Mouse (Mus musculus): ENCODE data around the gene Lrrfip2. TPM values are rescaled to one million over a fixed set of nuclear protein-coding genes. Genes with fewer than 3 reads are reported as not detected.

Gene Lrrfip2
- polyA plus RNA-seq, 1 experiment from 2014 or later, result 42.1 TPM

DNA sequence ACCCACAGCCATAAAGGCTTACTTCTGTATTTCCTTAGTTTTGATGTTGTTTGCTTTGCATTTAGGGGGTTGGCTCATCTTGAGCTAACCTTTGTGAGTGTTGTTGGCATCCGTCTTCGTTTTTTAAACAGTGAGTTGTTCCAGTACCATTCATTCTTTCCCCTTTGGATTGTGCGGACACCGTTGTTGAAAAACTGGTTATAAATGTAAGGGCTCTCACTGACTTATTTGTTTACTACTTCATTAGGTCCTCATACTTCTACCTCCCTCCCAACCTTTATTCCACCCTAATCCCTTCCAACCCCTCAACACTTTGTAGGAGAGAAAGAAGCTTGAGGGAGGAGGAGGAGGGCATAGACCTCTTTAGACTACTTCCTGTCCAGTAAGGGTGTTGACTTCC lies 80.3 kb downstream of the Lrrfip2 start:
- no peaks in the 10 kb centered on the region for H3K9me3 ChIP-seq (ENCODE audit: control insufficient read depth, low read length)
- no peak overlapping the region for H3K9ac ChIP-seq (ENCODE audit: low read length)
- ATAC-seq (ENCODE audit: low read depth), result no peak
- no peaks in the 10 kb centered on the region; the same call in 1 of the 2 replicates for H3K36me3 ChIP-seq (ENCODE audit: control insufficient read depth, insufficient read depth, low read length)
- H3K27ac ChIP-seq (ENCODE audit: low read length), result no peak overlapping the region
- H3K27me3 ChIP-seq (ENCODE audit: control insufficient read depth, insufficient read depth, low read depth, low read length), result no peaks in the 10 kb centered on the region
- H3K4me2 ChIP-seq (ENCODE audit: low read depth, low read length), result no peak overlapping the region
- no peak overlapping the region for H3K4me3 ChIP-seq (ENCODE audit: low read length)
- WGBS, result 77% methylated on average over 4 of the region's 4 CpGs
- peaks cover 4% of the 10 kb centered on the region; the same call in 1 of the 2 replicates for H3K4me1 ChIP-seq (replicated peaks; ENCODE audit: control insufficient read depth, insufficient read depth, low read length)

DNA sequence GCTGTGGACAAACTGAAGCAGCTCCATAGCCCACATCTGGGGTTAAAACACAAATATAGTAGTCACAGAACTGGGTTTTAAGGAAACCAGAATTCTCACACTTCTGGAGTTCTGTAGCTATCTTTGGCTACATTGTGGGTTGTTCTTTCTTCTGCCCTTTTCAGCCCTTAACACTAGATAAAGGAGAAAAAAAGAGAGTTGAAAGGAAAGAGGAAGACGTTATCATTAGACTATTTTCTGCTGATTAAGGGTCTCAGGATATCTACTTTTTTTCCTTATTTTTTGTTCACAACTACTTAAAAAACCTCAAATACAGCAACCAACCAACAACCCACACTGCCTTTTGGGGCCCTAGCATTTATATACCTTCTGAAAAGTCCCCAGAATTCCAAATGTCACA lies 80.9 kb downstream of the Lrrfip2 start:
- Histone ChIP-seq H3K4me2 (ENCODE audit: low read depth, low read length) (no peak overlapping the region), H3K36me3 (ENCODE audit: control insufficient read depth, insufficient read depth, low read length) (no peaks in the 10 kb centered on the region; the same call in 1 of the 2 replicates), H3K27me3 (ENCODE audit: control insufficient read depth, insufficient read depth, low read depth, low read length) (no peaks in the 10 kb centered on the region), H3K4me1 (replicated peaks; ENCODE audit: control insufficient read depth, insufficient read depth, low read length) (peaks cover 4% of the 10 kb centered on the region; the same call in 1 of the 2 replicates), H3K27ac (ENCODE audit: low read length) (no peak overlapping the region), H3K4me3 (ENCODE audit: low read length) (no peak overlapping the region), H3K9me3 (ENCODE audit: control insufficient read depth, low read length) (no peaks in the 10 kb centered on the region), H3K9ac (ENCODE audit: low read length) (no peak overlapping the region)
- WGBS, result 54% methylated on average over 1 of the region's 1 CpGs
- ATAC-seq (ENCODE audit: low read depth), result no peak

DNA sequence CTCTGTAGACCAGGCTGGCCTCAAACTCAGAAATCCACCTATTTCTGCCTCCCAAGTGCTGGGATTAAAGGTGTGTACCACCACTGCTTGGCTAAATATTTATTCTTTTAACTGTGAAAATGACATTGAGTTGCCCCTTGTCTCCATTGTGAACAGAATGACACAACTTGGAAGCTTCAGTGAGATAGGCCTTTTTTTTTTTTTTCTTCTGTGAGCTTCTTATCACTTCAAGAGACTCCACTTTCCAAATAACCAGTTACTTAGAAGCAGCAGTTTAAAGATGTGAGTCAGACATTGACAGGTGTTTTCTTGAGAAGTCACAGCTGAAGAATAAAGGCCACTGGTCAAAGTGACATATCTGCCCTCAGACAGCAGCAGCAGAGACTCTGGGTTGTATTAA lies 82.8 kb downstream of the Lrrfip2 start:
- Histone ChIP-seq H3K9me3 (ENCODE audit: control insufficient read depth, low read length) (no peaks in the 10 kb centered on the region), H3K27me3 (ENCODE audit: control insufficient read depth, insufficient read depth, low read depth, low read length) (no peaks in the 10 kb centered on the region), H3K27ac (ENCODE audit: low read length) (no peak overlapping the region), H3K4me2 (ENCODE audit: low read depth, low read length) (no peak overlapping the region), H3K4me1 (replicated peaks; ENCODE audit: control insufficient read depth, insufficient read depth, low read length) (peaks cover 4% of the 10 kb centered on the region; the same call in 1 of the 2 replicates), H3K36me3 (ENCODE audit: control insufficient read depth, insufficient read depth, low read length) (no peaks in the 10 kb centered on the region; the same call in 1 of the 2 replicates), H3K9ac (ENCODE audit: low read length) (no peak overlapping the region), H3K4me3 (ENCODE audit: low read length) (no peak overlapping the region)
- no peak for ATAC-seq (ENCODE audit: low read depth)

DNA sequence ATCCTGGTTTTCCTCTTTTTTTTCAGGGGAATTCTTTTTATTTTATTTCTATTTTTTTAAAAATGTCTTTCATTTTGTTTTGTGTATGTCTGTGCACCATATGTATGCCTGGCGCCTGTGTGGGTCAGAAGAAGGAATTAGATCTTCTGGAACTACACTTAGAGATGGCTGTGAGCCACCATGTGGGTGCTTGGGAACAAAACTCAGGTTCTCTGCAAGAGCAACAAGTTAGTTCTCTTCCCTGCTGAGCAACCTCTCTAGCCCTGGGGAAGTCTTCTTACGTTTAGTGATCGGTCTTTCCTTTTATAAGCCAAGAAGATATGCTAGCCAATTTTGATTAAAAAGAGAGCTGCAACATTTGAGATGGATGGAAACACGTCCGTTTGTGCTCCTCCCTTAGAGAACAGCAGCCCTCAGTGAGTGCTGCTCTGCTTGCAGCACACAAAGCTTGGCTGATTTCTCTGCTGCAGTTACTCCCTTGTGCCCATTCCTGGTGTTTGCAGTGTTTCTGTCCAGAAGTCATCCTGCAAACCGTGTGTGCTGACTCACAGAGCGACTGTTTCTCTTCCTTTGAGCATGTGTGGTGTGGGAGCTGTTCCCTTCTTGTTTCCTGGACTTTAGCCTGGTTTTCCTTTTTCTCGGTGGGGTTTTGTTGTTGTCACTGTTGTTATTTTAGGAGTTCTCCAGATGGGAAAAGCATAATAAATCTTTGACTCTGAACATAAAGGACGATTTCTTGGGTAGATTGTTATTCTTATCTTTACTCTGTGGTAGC lies 87.4 kb downstream of the Lrrfip2 start:
- Histone ChIP-seq H3K9me3 (ENCODE audit: control insufficient read depth, low read length) (no peaks in the 10 kb centered on the region), H3K4me2 (ENCODE audit: low read depth, low read length) (no peak overlapping the region), H3K9ac (ENCODE audit: low read length) (no peak overlapping the region), H3K27me3 (ENCODE audit: control insufficient read depth, insufficient read depth, low read depth, low read length) (no peaks in the 10 kb centered on the region), H3K4me3 (ENCODE audit: low read length) (no peak overlapping the region), H3K36me3 (ENCODE audit: control insufficient read depth, insufficient read depth, low read length) (no peaks in the 10 kb centered on the region; the same call in none of the 2 replicates), H3K4me1 (replicated peaks; ENCODE audit: control insufficient read depth, insufficient read depth, low read length) (no peaks in the 10 kb centered on the region; the same call in 1 of the 2 replicates), H3K27ac (ENCODE audit: low read length) (0 out of 2 replicates have a peak overlapping the region, but pooled peaks have one; percentile 3)
- WGBS, result 49% methylated on average over 9 of the region's 9 CpGs
- no peak for ATAC-seq (ENCODE audit: low read depth)

DNA sequence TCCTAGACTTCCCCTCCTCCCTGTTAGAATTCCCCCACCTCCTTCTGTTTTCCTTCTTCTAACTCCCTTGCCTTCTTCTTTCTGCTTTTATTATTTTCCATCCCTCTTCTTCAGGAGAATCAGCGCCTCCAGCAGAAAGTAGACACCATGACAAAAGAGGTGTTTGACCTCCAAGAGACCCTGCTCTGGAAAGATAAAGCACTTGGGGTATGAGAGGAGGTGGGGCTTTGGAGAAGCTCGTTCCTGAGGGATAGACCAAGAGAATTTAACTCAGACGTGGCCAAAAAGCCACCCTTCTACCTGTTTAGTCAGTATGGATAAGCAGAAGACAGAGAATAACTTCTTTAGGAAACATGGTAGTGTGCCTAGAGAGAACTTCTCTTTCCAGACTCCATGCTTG lies 90.3 kb downstream of the Lrrfip2 start:
- Histone ChIP-seq H3K4me1 (replicated peaks; ENCODE audit: control insufficient read depth, insufficient read depth, low read length) (no peaks in the 10 kb centered on the region; the same call in 1 of the 2 replicates), H3K4me3 (ENCODE audit: low read length) (no peak overlapping the region), H3K9me3 (ENCODE audit: control insufficient read depth, low read length) (no peaks in the 10 kb centered on the region), H3K36me3 (ENCODE audit: control insufficient read depth, insufficient read depth, low read length) (no peaks in the 10 kb centered on the region; the same call in none of the 2 replicates), H3K9ac (ENCODE audit: low read length) (no peak overlapping the region), H3K4me2 (ENCODE audit: low read depth, low read length) (no peak overlapping the region), H3K27ac (ENCODE audit: low read length) (no peak overlapping the region), H3K27me3 (ENCODE audit: control insufficient read depth, insufficient read depth, low read depth, low read length) (no peaks in the 10 kb centered on the region)
- no peak for ATAC-seq (ENCODE audit: low read depth)
- WGBS, result 22% methylated on average over 3 of the region's 3 CpGs

DNA sequence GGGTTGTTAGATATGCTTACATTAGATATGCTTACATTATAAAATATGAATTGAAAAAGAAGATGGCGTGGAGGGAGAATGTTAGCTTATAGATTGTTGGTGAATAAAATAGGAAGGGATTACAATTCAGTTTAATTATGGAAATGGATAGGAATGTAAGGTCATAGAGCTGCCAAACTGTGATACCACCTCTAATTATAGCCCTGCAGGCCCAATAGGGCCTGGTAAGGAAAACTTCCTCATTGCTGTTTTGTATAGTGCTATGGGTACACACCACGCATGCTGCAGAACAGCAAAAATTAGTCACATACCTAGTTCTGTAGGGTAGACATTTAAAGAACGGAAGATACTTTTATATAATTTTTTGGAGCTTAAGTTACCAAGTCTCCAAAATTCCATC lies 90.8 kb downstream of the Lrrfip2 start:
- Histone ChIP-seq H3K4me2 (ENCODE audit: low read depth, low read length) (no peak overlapping the region), H3K4me3 (ENCODE audit: low read length) (no peak overlapping the region), H3K4me1 (replicated peaks; ENCODE audit: control insufficient read depth, insufficient read depth, low read length) (peaks cover 3% of the 10 kb centered on the region; the same call in 1 of the 2 replicates), H3K27me3 (ENCODE audit: control insufficient read depth, insufficient read depth, low read depth, low read length) (no peaks in the 10 kb centered on the region), H3K27ac (ENCODE audit: low read length) (no peak overlapping the region), H3K36me3 (ENCODE audit: control insufficient read depth, insufficient read depth, low read length) (no peaks in the 10 kb centered on the region; the same call in none of the 2 replicates), H3K9me3 (ENCODE audit: control insufficient read depth, low read length) (no peaks in the 10 kb centered on the region), H3K9ac (ENCODE audit: low read length) (no peak overlapping the region)
- no peak for ATAC-seq (ENCODE audit: low read depth)
- 98% methylated on average over 3 of the region's 3 CpGs for WGBS

DNA sequence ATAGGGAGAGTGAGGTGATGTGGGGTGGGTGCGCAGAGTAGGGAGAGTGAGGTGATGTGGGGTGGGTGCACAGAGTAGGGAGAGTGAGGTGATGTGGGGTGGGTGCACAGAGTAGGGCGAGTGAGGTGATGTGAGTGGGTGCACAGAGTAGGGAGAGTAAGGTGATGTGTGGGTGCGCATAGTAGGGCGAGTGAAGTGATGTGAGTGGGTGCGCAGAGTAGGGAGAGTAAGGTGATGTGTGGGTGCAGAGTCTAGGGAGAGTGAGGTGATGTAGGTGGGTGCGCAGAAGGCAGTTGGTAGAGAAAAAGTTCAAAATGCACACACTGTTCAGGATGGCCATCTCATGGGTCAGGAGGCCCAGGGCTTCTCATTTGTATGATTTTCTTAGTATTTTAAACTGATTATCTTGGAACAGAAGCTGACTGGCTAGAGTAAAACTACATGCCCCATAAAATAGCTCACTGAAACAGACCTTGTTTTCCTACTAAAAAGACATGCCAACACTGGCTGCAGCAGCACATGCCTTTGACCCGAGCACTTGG lies 91.8 kb downstream of the Lrrfip2 start:
- Histone ChIP-seq H3K9me3 (ENCODE audit: control insufficient read depth, low read length) (no peaks in the 10 kb centered on the region), H3K27me3 (ENCODE audit: control insufficient read depth, insufficient read depth, low read depth, low read length) (no peaks in the 10 kb centered on the region), H3K4me2 (ENCODE audit: low read depth, low read length) (no peak overlapping the region), H3K9ac (ENCODE audit: low read length) (no peak overlapping the region), H3K36me3 (ENCODE audit: control insufficient read depth, insufficient read depth, low read length) (no peaks in the 10 kb centered on the region; the same call in 1 of the 2 replicates), H3K4me3 (ENCODE audit: low read length) (no peak overlapping the region), H3K4me1 (replicated peaks; ENCODE audit: control insufficient read depth, insufficient read depth, low read length) (peaks cover 6% of the 10 kb centered on the region), H3K27ac (ENCODE audit: low read length) (no peak overlapping the region)
- no peak for ATAC-seq (ENCODE audit: low read depth)
- 91% methylated on average over 7 of the region's 7 CpGs for WGBS

DNA sequence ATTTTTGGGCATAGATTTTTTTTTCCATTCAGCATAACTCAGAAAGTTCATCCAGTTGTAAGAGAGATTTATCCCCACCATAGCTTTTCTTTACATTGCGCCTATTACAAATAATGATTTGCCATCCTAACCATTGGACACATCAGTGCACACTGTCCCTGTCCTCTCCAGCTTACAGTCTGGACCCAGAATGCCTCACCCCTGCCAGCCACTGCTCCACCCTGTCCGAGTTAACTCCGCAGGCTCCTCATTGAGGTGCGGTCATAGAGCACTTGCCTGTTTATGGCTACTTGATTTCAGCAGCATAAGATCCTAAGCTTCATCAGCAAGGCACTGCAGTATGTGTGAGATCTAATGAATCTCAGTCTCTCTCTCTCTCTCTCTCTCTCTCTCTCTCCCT lies 93.0 kb downstream of the Lrrfip2 start:
- Histone ChIP-seq H3K9me3 (ENCODE audit: control insufficient read depth, low read length) (no peaks in the 10 kb centered on the region), H3K36me3 (ENCODE audit: control insufficient read depth, insufficient read depth, low read length) (no peaks in the 10 kb centered on the region; the same call in 1 of the 2 replicates), H3K4me3 (ENCODE audit: low read length) (no peak overlapping the region), H3K27ac (ENCODE audit: low read length) (no peak overlapping the region), H3K27me3 (ENCODE audit: control insufficient read depth, insufficient read depth, low read depth, low read length) (no peaks in the 10 kb centered on the region), H3K4me2 (ENCODE audit: low read depth, low read length) (no peak overlapping the region), H3K4me1 (replicated peaks; ENCODE audit: control insufficient read depth, insufficient read depth, low read length) (peaks cover 6% of the 10 kb centered on the region), H3K9ac (ENCODE audit: low read length) (no peak overlapping the region)
- 75% methylated on average over 4 of the region's 4 CpGs for WGBS
- no peak for ATAC-seq (ENCODE audit: low read depth)

DNA sequence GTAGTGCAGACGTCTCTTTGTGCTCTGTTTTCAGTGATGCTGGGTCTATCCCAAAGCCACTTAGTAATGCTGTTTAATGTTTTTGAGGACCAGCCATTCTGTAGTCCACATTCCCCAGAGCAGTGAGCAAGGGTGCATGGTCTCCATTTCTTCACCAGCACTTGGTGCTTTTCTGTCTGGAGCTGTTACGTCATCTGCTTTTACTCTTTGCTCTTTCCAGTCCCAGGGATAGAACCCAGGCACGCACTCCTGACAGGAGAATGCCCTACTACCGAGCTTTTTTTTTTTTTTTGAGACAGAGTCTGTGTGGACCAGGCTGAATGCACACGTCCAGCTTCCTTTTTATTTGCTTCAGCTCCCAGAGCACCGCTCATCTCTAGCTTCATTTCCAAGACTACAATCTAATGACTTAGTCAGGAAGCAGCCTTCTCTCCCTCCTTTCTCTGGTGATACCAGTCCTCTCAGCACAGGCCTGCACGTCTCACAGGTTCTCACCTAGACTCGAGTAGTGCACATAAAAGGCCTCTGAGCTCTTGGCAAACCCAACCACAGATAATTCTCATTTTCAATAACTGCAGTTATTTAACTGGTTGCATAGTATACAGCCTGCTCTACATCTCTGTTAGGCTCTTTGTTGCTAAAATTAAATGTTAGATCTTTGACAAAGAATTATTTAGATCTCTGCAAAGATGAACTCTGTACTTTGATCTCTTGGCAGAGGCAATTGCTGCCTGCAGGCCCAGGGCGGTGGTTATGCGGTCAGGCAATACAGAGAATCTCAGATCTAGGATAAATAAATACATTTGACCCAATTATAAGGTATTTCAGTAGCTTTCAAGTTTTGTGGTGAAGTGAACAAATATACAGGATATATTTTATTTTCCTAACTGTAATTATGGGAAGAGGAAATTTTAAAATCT lies 94.0 kb downstream of the Lrrfip2 start:
- Histone ChIP-seq H3K4me3 (ENCODE audit: low read length) (no peak overlapping the region), H3K4me1 (replicated peaks; ENCODE audit: control insufficient read depth, insufficient read depth, low read length) (peaks cover 6% of the 10 kb centered on the region), H3K9me3 (ENCODE audit: control insufficient read depth, low read length) (no peaks in the 10 kb centered on the region), H3K9ac (ENCODE audit: low read length) (no peak overlapping the region), H3K36me3 (ENCODE audit: control insufficient read depth, insufficient read depth, low read length) (no peaks in the 10 kb centered on the region; the same call in 1 of the 2 replicates), H3K27ac (ENCODE audit: low read length) (no peak overlapping the region), H3K27me3 (ENCODE audit: control insufficient read depth, insufficient read depth, low read depth, low read length) (no peaks in the 10 kb centered on the region), H3K4me2 (ENCODE audit: low read depth, low read length) (no peak overlapping the region)
- no peak for ATAC-seq (ENCODE audit: low read depth)
- WGBS, result 66% methylated on average over 10 of the region's 10 CpGs
